Mouse (Mus musculus): ENCODE results near the gene Ccr10. TPM values are rescaled to one million over a fixed set of nuclear protein-coding genes. Genes with fewer than 3 reads are reported as not detected.

The Ccr10 gene
- total and polyA plus RNA-seq, 2 experiments from 2014 or later: 0.15 to 0.52 TPM

DNA sequence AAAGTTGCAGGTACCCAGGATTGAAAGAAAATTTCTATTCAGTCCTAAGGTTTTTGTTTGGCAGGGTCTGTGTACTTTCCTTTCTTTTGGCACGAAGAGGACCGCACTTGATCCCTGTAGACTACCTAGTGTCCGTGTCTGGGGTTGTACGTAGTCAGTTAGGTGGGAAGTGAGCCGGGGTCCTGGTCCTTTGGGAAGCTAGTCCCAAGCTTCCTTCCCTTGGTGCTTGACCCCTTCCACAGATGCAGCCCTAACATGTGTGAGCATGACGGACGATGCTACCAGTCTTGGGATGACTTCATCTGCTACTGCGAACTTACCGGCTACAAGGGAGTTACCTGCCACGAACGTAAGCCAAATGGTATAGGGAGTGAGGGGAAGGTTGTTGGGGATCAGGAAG, 6.7 kb upstream of the Ccr10 start:
- Histone ChIP-seq H3K4me1 (ENCODE audit: insufficient read depth) (no peaks in the 10 kb centered on the region), H3K9ac (no peak overlapping the region), H3K27ac (ENCODE audit: low read depth, low read length) (no peak overlapping the region), H3K9me3 (ENCODE audit: low read length) (no peaks in the 10 kb centered on the region), H3K4me2 (ENCODE audit: low read depth) (no peak overlapping the region), H3K36me3 (ENCODE audit: insufficient read depth) (no peaks in the 10 kb centered on the region; the same call in 1 of the 2 replicates), H3K4me3 (ENCODE audit: low read depth, low read length) (no peak overlapping the region), H3K27me3 (ENCODE audit: insufficient read depth, low read length) (peaks cover 12% of the 10 kb centered on the region)
- TF ChIP-seq CTCF (IDR thresholded peaks at IDR 0.05; ENCODE audit: low read depth): no peak
- ATAC-seq (no peak), DNase-seq (no peak)
- 93% methylated on average over 11 of the region's 11 CpGs for WGBS

DNA sequence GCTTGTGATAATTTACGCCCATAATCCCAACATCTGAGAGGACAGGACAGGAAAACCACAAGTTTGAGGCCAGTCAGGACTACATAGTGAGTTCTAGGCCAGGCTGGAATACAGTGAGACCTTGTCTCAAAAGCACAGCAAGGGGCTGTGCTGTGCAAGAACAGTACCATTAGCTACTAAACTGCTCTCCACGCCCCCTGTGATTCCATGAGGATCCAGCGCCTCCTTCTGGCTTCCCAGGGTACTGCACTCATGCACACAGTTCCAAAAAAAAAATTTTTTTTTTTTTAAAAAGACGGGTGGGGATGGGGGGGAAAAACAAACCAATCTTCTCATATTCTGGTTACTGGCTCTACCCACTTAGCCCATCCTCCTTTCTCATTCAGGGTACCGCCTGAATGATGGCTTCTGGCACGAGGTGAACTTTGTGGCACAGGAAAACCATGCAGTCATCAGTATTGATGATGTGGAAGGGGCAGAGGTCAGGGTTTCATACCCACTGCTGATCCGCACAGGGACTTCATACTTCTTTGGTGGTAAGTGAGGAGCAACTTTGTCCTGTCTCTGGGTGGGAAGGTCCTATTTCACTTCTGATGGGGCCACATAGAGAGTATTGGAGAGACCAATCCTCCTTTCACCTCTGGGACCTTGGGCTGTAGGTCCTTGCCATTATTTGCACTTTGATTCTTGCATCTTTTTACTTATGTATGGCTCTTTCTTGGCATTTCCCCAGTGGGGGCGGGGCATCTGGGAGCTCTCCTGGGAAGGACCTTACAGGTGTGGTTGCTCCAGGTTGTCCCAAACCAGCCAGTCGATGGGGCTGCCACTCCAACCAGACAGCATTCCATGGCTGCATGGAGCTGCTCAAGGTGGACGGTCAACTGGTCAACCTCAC, 5.8 kb upstream of the Ccr10 start:
- ATAC-seq (peak; percentile 58; the same call in 1 of the 2 replicates), DNase-seq (peak; percentile 81)
- TF ChIP-seq CTCF (IDR thresholded peaks at IDR 0.05; ENCODE audit: low read depth): peak; percentile 87
- H3K27me3 ChIP-seq (ENCODE audit: insufficient read depth, low read length): peaks cover 17% of the 10 kb centered on the region
- H3K4me3 ChIP-seq (ENCODE audit: low read depth, low read length): no peak overlapping the region
- H3K27ac ChIP-seq (ENCODE audit: low read depth, low read length): no peak overlapping the region
- H3K36me3 ChIP-seq (ENCODE audit: insufficient read depth): no peaks in the 10 kb centered on the region
- no peaks in the 10 kb centered on the region for H3K4me1 ChIP-seq (ENCODE audit: insufficient read depth)
- no peak overlapping the region for H3K4me2 ChIP-seq (ENCODE audit: low read depth)
- WGBS: 42% methylated on average over 10 of the region's 10 CpGs
- H3K9me3 ChIP-seq (ENCODE audit: low read length): no peaks in the 10 kb centered on the region
- H3K9ac ChIP-seq: no peak overlapping the region

GRCm38 (mm10) chr11:101180261-101180660, 5.0 kb upstream of the Ccr10 start:
- Histone ChIP-seq H3K27me3 (ENCODE audit: insufficient read depth, low read length) (peaks cover 20% of the 10 kb centered on the region), H3K4me1 (ENCODE audit: insufficient read depth) (0 out of 2 replicates have a peak, but pooled peaks cover under 1% of the 10 kb centered on the region), H3K4me2 (ENCODE audit: low read depth) (no peak overlapping the region), H3K36me3 (ENCODE audit: insufficient read depth) (no peaks in the 10 kb centered on the region), H3K9ac (no peak overlapping the region), H3K27ac (ENCODE audit: low read depth, low read length) (no peak overlapping the region), H3K9me3 (ENCODE audit: low read length) (no peaks in the 10 kb centered on the region), H3K4me3 (ENCODE audit: low read depth, low read length) (no peak overlapping the region)
- 69% methylated on average over 17 of the region's 17 CpGs for WGBS
- no peak for TF ChIP-seq CTCF (IDR thresholded peaks at IDR 0.05; ENCODE audit: low read depth)
- no peak for ATAC-seq
- no peak for DNase-seq

GRCm38 (mm10) chr11:101179306-101179705, 4.1 kb upstream of the Ccr10 start:
- H3K27ac ChIP-seq (ENCODE audit: low read depth, low read length): no peak overlapping the region
- H3K27me3 ChIP-seq (ENCODE audit: insufficient read depth, low read length): peaks cover 27% of the 10 kb centered on the region
- no peak overlapping the region for H3K4me3 ChIP-seq (ENCODE audit: low read depth, low read length)
- no peak for TF ChIP-seq CTCF (IDR thresholded peaks at IDR 0.05; ENCODE audit: low read depth)
- no peak overlapping the region for H3K9ac ChIP-seq
- DNase-seq (no peak), ATAC-seq (no peak)
- no peaks in the 10 kb centered on the region for H3K9me3 ChIP-seq (ENCODE audit: low read length)
- peaks cover 4% of the 10 kb centered on the region for H3K4me1 ChIP-seq (ENCODE audit: insufficient read depth)
- H3K4me2 ChIP-seq (ENCODE audit: low read depth): no peak overlapping the region
- no peaks in the 10 kb centered on the region for H3K36me3 ChIP-seq (ENCODE audit: insufficient read depth)
- WGBS: 75% methylated on average over 15 of the region's 15 CpGs

- 50% methylated on average over 36 of the region's 36 CpGs for WGBS
- H3K27me3 ChIP-seq (ENCODE audit: insufficient read depth, low read length): peaks cover 30% of the 10 kb centered on the region
- DNase-seq (no peak), ATAC-seq (no peak)
- TF ChIP-seq CTCF (IDR thresholded peaks at IDR 0.05; ENCODE audit: low read depth): no peak
- no peak overlapping the region for H3K4me2 ChIP-seq (ENCODE audit: low read depth)
- H3K9me3 ChIP-seq (ENCODE audit: low read length): no peaks in the 10 kb centered on the region
- H3K9ac ChIP-seq: no peak overlapping the region
- no peak overlapping the region for H3K27ac ChIP-seq (ENCODE audit: low read depth, low read length)
- peaks cover 14% of the 10 kb centered on the region for H3K4me1 ChIP-seq (ENCODE audit: insufficient read depth)
- H3K36me3 ChIP-seq (ENCODE audit: insufficient read depth): no peaks in the 10 kb centered on the region
- H3K4me3 ChIP-seq (ENCODE audit: low read depth, low read length): no peak overlapping the region
Observed at GRCm38 (mm10) chr11:101178061-101179058, 3.1 kb upstream of the Ccr10 start.

DNA sequence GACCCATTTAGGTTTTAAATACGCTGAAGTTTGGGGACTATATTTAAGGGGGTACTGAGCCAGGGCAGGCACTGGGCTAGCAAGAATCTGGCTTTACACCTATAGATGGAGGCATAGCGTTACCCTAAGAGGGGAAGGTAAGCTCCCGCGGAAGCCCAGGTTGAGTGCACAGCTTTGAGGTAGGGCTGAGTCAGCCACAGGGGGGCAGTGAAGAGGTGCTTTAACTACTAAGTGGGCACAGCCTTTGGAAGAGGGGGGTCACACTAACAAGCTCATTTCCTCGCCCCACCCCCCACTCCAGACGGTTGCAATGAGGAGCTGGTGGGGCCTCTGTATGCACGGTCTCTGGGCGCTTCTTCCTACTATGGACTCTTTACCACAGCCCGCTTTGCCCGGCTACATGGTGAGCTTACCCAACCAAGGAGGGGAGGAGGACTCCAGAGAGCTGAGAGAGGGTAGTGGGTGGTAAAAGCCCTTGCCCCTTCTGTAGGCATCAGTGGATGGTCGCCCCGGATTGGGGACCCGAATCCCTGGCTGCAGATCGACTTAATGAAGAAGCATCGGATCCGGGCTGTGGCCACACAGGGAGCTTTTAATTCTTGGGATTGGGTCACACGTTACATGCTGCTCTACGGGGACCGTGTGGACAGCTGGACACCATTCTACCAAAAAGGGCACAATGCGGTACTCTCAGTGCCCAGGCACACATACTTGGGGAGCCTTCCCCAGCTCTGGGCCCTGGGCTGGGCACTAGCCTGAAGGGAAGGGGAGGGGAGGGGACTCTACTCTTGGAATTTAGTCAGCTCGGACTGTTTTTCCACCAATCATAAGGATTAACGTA, 1.9 kb upstream of the Ccr10 start:
- Histone ChIP-seq H3K36me3 (ENCODE audit: insufficient read depth) (no peaks in the 10 kb centered on the region), H3K9me3 (ENCODE audit: low read length) (no peaks in the 10 kb centered on the region), H3K4me2 (ENCODE audit: low read depth) (peak overlapping the region; percentile 56), H3K4me3 (ENCODE audit: low read depth, low read length) (peak overlapping the region; percentile 33), H3K27ac (ENCODE audit: low read depth, low read length) (no peak overlapping the region), H3K4me1 (ENCODE audit: insufficient read depth) (peaks cover 18% of the 10 kb centered on the region), H3K27me3 (ENCODE audit: insufficient read depth, low read length) (peaks cover 30% of the 10 kb centered on the region), H3K9ac (no peak overlapping the region)
- peak; percentile 42; the same call in 1 of the 2 replicates for ATAC-seq
- WGBS: 26% methylated on average over 22 of the region's 22 CpGs
- peak; percentile 60 for TF ChIP-seq CTCF (IDR thresholded peaks at IDR 0.05; ENCODE audit: low read depth)
- DNase-seq: peak; percentile 63

All from forebrain, postnatal 0 days (tissue).